Mouse (Mus musculus) CD4-positive, CD25-positive, alpha-beta regulatory T cell, adult 2 months (primary cell): Measurements from ENCODE around the gene Celf2.

Experiments used
- DNase-seq: peaks from one replicate; pipeline ENCODE4 v3.0.0-alpha.2; 2012; ENCODE audit warnings: low read depth, low spot score

Celf2 gene

DNA sequence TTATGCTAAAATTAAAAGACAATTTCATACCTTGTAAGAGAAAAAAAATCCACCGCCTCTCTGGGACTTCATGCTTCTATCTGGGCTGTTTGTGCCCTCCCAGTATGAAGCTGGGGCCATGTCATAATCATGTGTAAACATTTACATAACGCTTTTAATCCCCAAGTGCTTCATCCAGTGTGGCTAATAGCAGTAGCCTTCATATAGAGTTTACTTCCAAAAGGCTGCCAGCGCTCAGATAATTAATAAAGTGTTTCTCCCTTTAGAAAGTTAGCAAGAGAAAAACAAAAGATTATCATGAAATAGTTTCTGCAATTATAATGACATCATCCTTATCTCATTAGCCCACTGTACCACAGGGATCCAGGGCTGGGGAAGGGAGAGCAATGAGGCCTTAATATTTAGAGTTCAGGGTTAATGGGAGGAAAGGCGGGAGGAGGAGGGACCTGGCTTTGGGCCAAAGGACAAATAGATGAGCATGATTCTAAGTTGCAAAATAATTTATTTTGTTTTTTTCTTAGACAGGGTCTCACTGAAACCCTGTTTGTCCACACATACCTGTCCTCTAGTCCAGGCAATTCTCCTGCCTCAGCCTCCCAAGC is 425.8 kb downstream of the Celf2 start:
- DNase-seq, result no peak

DNA sequence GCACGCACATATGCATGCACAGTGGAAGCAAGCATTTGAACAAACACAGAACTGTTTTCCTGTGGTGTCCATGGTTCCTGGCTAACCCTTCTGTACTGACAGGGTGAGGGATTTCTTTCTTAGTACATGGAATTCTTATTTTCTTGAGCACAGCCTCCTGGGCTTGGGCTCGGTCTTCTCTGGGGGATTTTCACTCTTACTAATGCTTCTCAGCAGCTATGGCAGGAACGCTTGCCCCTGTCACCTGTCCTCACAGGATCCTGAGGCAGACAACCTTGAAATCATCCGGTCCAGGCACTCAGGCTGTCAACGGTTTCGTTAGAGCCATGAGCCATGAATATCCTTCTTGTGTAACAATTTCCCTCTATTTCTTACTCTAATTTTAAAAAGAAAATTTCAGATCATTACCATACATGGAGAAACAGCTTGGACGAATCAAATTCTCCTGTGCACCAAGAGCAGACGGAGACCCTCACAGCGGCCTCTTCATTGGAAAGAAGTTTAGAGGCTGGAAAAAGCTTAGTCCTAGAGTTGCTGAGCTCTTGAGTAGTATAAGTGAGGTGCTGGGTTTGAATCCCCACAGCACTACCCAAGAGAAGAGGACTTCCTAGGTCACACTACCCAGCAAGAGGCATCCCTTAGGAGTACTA is 426.9 kb downstream of the Celf2 start:
- DNase-seq, result no peak

DNA sequence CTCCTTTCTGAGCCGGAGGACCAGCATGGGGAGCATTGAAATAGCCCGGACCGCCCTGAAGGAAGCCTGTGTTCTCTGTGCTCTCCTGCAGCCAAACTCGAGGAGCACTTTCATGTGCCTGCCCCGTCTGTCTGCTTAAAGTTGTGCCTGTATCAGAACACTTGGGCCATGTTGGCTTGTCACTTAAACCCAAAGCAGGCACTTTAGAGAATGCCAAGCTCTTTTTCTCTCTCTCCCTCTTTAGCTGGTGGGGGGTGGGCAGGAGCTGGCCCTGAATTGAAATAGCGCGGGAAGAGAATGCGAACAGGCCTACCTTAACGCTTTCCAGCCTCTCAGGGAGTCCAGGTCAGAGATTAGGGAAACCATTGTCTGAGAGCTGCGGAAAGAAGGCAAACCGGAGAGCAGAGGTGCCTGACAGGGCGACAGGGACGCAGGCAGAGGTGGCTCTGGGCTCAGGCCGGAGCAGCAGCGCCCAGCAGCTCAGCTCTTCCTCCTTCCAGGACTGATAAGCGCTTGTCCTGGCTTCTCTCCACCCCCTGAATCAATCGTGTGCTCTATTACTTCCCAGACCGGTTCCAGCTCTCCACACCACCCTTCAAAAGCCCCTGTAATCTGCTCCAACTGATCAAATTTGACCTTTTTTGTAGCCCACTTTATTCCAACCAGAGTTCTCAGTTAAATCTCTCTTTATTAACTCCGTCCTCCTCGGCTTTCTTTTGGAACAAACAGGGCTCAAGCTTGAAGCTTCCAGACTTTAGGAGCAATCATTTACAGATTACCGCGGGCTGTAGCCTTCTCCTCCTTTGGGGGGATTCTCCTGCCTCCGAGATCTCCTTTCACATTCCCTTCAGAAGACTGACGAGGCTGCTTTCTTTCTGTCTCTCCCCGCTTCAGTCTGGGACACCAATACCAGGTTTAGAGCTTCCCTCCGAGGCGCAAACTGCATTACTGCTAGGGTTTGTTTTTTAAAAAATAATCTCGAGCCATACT is 428.3 kb downstream of the Celf2 start:
- DNase-seq, result no peak

DNA sequence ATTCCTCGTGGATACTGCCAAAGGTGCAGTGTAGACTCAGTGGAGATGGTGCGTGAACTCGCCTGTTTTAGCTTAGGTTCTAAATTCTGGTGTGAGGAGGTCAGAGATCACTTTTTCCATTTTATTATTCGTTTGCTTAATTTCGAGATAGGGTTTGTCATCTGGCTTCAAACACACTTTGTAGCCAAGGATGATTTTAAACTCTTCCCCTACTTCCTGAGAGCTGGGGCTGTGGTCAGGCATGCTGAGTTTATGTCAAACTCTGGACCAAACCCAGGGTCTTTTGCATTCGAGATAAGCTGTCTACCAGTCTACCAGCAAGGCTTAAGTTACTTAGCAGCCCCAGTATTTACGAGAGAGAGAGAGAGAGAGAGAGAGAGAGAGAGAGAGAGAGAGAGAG is 429.3 kb downstream of the Celf2 start:
- no peak for DNase-seq

DNA sequence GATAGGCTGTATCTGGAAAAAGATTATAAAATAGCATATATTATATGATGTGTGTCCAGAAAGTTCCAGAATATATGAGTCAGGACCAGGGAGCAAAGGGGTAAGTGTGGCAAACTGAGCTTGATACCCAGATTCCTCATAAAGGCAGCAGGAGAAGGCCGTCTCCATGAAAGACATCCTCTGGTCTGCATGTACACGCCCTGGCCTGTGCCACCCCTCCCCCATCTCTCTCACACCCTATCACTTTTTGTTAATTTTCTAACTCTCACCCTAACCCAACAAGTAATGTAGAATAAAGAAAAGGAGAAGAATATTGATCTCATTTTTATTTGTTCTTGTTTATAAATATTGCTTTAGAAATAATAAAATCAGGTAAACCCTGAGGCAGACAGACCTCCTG is 430.0 kb downstream of the Celf2 start:
- no peak for DNase-seq

DNA sequence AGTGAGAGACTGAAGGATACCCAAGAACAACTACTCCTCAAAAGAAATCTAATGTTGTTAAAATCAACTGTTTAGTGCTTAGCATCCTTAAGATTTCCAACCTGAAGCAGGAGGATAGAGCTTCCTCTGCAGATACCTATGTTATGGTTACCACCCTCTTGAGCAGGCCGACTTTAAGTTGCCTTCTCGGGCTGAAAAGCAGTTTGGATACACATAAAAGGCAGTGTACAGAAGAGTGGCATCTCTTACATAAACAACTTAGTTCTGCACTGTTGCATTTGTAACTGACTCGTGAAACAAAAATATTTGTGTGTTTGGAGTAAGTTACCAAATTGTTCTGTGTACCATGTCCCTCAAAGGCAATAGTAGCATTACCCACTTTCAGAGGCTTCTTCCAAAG is 435.6 kb downstream of the Celf2 start:
- DNase-seq, result no peak

DNA sequence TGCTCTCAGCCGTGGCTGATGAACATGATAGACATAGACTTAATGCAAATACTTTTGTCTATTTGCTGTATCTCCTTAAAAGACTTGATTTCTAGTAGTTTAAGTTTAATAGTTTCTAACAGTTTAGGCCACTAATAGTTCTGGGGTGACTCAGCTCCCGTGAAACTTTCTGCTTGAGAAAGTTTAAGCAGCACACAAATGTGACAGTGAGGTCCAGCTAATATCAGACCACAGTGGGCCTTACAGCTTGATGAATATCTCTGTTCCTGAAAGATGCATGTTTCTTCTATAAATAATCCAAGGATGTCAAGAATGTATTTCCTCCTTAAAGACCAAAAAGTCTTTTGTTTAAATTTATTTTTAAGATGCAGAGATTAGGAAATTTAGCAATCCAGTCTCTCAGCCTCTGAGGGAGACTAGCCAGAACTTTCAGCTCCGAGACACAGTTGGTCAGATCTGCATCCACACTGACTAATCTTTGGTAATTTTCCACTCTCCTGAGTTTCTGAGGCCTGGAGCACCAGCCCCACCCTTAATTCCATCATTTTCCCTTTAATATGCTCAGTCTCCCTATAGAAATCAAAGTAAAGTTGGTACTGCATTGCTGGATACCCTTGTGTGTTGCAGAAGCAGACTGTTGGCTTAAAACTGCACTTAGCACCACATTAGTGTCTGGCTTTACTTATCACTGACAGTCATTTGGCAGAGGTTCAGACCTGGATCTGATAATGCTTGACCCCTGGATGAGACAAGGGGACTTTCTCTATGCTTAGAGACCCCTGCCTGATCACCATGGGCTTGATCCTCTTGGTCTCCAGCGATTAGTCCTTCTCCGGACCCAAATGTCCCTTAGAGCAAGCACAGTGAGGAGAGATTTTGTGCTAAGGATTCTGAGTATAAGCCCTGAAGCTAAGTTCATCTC is 436.8 kb downstream of the Celf2 start:
- DNase-seq, result no peak

DNA sequence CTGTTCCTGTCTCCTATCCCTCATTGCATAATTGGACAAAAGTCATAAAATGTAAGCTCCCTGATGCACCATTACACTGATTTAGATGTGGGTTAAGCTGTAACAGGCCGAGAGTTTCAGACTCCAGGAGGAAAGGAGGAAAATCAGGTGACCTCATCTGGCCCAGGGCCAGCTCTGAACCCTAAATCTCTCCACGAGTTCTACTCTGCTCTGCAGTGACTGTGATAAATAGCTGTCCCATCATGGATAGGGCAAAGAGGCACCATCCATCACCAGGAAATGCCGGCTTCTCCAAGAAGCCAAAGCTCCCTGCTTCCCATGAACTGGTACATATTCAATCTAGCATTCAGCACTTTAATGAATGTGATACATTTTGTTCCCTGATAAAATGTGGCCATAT is 439.9 kb downstream of the Celf2 start:
- DNase-seq, result no peak

DNA sequence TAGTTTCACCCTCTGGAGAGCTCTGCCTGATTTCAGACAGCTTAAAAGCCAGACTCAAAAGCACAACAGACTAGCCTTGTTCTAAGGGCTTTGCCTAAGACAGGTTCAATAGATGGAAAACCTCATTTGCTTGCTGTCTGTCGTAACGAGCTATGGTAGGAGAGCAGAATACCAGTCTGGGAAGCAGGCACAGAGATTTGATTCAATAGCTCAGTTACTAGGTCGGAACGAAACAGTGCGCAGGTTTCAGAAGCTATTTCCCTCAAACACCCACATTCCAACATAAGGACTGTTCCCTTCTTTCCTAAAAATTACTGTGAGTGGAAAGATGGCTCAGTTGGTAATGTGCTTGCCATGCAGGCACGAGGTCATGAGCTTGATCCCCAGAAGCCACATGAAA is 441.1 kb downstream of the Celf2 start:
- DNase-seq, result no peak

DNA sequence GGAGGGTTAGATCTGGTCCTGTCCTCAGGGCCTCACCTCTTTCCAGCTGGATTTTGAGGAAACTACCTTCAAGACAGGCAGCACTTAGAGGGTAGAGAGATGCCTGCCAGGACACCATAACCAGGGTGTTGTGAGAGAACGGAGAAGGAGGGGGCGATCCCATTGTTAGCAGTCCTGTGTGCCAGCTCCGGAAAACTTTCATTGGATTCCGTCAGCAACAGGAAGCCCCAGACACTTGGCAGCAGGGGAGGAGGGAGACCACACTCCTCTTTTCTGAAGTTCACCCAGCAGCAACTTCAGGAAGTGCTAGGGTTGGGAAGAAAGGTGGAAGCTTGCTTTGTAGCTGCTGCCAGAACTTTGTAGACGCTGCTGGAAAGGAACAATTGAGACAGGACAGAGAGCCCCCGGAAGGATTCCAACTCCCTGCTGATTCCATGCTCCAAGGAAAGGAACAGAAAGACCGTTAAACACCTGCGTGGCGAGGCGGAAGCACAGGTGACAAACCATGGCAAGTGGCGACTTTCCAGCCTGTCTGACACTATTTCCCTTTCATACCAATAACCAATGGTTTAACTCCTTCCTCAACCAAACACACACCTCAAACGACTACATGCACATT is 445.7 kb downstream of the Celf2 start:
- DNase-seq, result no peak

DNA sequence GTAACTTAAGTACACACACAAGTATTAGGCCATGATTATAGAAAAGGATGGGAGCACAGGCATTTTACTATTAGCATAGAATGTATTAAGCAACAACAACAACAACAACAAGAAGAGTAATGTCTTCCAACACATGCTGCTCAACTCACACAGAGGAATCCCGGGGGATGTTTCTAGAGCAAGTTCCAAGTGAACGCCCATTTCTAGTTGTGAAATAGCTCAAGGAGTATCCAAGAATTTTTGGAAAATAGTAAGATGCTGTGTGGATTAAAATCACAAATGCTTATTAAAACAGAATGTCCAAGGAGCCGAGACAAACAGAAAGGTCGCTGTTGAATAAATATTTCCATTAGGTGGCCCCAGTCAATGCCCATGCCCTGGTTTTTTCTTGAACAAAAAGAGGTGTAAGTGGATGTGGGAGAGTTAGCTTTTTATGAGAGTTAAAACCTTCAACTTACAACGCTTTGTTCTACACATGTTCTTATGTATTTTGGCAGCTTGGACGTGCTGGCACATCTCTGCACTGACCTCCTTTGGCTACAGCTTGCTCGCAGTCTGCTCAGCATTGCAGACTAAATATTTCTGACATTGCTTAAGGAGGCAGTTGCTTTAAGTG is 448.8 kb downstream of the Celf2 start:
- DNase-seq, result no peak

DNA sequence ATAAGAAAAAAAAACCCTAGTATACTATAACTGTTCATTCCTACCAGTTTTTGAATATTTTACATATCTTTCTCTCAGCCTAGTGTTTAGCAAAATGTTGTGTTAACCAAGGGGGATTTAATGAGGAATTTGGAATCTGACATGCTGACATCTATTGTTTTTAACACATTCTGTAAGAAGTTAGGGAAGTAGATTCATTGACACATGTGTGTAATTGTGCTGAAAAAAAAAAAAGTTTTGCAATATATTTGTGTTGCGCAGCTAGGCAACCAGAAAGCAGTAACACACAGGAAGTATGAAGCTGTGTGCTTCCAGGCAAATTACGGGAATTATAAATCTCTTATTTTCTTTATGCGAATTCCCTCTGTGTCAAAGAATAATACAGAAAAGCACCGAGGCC is 453.0 kb downstream of the Celf2 start:
- DNase-seq, result no peak

DNA sequence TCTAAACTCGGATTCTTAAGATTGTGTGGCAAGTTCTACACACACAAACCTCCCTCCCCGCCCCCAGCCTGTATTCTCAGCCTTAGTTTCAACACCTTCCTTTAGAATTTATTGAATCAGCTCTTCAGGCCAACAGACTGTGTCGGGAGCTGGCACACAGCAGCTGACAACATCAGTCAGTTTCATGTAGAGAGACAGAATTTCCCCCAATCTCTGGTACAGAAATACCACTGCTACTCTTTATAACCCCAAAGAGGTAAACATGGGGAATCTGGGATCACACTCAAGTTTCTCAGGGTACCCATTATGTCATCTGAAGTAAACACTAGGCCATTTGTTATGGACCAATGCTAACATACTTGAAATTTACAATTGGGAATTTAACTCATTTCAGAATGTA is 453.4 kb downstream of the Celf2 start:
- DNase-seq, result no peak

DNA sequence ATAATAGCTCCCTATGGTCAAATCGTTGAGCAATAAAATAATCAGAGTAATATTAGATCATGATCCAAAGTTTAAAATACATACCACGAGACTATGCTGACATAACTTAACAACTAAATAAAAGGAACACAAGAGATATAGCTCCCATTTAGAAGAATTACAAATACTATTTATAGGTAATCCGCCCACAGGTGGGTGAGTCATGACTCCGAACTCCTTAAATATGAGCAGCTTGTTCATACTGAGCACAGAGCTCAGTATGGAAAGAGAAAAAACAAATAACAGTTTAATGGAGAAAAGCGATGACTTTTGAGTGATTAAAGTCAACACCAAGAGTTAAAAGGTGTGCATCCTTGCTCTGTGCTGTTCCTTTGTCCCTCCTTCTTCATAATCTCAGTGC is 458.3 kb downstream of the Celf2 start:
- DNase-seq, result no peak

DNA sequence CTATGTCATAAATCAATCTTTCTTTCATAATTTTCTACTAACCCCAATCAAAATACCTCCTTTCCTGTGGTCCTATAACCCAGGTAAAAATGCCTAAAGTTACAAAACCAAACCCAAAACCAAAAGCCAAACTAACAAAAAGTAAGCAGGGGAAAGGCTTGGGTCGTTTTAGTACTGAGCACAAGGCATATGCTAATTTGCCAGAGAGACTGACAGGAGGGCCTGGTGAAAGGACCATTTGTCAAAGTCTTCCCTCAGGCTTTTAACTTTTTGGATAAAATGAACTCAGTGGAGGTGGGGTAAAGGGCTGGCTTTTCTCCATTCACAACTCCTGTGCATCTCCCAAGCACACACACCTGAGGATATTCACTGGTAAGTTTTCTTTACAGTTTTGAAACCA is 463.2 kb downstream of the Celf2 start:
- no peak for DNase-seq

DNA sequence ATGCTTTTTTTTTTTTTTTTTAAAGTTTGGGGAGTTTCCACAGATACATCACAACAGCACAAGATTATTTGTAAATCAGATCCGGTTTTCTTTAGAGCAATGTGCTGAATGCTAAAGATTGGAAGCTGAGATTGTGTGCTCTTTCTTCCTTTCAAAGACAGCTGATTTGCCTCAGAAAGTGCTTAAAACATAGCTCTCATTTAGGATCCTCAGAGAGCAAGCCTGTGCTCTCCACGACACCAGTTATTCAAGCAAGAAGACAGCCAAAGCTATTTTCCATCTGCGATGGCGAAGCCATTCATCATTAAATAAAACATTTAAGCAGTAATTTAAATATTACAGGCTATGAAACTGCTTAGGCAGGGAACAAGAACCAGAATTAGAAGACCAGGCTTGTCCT is 463.8 kb downstream of the Celf2 start:
- DNase-seq, result no peak

DNA sequence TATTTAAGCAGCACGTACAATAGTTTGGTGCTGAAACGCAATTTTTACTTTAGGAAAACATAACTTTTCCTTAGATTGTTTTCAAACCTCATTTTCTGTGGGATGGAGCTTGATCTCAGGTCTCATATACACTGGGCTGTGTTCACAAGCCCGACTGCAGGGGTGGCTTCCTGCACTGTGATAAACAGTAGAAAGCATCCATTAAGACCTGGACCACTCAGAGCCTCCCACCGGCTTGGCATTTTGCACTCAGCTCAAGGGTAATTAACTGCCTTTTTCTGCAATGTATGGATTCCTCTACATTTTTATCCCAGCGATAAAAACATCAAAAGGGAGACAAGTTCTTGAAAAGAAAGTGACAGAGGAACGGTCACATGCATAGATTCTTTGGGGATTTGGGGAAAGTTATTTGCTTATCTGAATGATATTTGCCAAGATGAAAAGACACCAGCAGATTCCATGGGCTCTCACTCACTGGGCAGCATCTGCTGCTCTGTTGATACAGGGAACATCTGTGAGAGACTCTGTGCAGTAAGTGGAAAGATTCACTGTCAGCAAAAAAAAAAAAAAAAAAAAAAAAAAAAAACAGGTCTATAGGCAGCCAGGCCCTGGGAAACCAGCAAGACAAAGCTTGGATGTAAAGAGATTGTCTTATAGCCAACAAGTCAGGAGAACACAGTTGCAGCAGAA is 465.4 kb downstream of the Celf2 start:
- DNase-seq, result no peak

DNA sequence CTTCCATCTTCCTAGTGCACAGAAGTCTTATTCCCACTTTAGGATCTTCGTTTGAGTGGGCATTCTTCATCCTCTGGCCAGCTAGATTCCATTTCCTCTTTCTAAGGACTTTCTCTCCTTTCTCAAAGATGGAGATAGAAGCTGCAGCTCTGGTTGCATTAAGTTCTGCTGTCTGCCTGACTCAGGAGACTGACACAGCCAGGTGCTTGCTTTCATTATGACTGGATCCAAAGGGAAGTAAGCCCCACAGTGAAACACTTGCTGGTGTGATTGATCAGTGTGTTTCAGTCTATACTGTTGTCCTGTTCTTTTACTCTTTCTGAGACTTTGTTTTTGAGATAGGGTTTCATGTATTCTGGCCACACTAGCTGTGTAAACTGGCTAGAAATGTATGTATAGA is 468.4 kb downstream of the Celf2 start:
- DNase-seq, result no peak

DNA sequence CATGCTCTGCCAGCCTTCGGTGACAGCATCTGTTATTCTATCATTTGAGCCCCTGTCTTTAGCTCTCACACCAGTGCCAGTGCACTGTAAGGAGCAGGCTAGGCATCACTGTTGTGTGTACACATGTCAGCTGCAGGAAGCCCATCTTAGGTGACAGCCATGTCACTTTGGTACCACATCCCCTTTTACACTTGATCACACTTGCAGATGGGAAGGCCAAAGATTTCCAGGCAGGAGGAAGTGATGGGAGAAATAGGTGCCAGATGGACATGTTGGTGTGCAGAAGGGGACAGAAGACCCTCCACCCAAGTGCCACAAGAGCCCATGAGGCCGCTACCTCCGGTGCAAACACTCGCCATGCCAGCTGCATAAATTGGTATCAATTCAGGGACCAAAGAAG is 470.4 kb downstream of the Celf2 start:
- no peak for DNase-seq

DNA sequence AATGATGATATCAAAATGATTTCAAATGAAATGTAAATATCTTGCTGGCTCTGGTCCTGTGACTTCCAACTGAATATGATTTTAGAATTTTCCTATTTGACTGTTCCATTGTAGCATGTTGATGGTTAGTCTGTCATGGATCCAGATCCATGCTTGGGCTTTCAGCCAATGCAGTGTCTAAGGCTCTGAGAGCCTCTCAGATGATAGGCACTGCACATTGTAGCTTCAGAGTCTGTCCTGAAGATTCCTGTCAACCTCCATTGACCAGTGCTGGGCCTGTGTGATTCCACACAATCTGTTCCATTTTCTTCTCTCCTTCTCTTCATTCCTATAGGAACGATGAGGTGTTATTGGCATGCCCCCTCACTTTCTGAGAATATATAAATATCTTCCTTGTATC is 478.0 kb downstream of the Celf2 start:
- no peak for DNase-seq
